Mouse (Mus musculus): Measurements from ENCODE around the gene Tas2r108. TPM values are rescaled to one million over a fixed set of nuclear protein-coding genes. Genes with fewer than 3 reads are reported as not detected.

The Tas2r108 gene
- 0.14 TPM in 1 of 2 replicates, not detected in the other for polyA plus RNA-seq (2015; fragmentation: Nextera tagmentation; extraction: Ambion mirVana)

DNA sequence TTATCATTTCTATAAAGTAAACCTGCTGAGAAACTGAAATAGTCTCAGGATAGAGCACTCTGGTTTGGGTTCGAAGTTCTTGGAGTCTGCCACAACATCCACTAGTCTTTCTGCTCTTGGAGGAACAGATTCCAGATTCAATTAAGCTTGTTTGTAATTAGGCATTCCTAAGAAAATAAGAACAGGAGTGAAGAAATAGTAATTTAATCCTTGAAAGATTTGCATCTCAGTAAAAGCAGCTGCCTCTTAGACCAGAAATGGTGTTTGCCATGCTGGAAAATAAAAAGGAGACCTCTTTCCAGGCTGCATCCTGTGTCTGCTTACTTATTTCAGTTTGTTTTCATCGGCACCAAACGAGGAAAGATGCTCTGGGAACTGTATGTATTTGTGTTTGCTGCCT lies at the start of gene Tas2r108:
TSS of gene Tas2r108 (plus strand) at position 301 of the 400 bp plus-strand sequence.
- H3K9ac ChIP-seq: no peak within 1 kb of the TSS
- no peak within 1 kb of the TSS for H3K4me2 ChIP-seq
- no peak within 1 kb of the TSS for H3K4me3 ChIP-seq
- H3K36me3 ChIP-seq: no peaks in the 10 kb centered on the region
- WGBS: 93% methylated on average over 3 of the region's 3 CpGs
- no peak for ATAC-seq (ENCODE audit: low FRiP score, low read depth)
- no peaks in the 10 kb centered on the region for H3K9me3 ChIP-seq
- H3K27me3 ChIP-seq: no peaks in the 10 kb centered on the region
- no peaks in the 10 kb centered on the region for H3K4me1 ChIP-seq (replicated peaks)
- no peak within 1 kb of the TSS for H3K27ac ChIP-seq (replicated peaks)

DNA sequence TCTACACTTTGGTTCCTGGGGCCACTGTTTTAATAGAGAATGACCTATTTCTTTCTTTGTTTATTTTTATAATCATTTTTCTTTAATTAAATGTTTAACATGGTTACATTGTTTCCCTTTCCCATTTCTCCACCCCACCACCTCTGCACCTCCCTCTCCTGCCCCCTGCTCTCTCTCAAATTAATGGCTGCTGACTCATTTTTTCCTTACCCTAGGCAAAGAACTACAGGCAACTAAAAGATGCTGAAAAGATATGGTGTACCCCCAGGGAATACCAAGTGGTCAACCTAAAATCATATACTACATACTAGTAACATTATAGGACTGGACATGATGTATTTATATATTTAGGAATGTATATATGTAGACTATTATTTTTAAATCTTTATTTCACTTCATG lies 44.7 kb upstream of the Tas2r108 start:
- no peaks in the 10 kb centered on the region for H3K27me3 ChIP-seq
- no peak overlapping the region for H3K4me2 ChIP-seq
- H3K9ac ChIP-seq: no peak overlapping the region
- no peaks in the 10 kb centered on the region for H3K9me3 ChIP-seq
- H3K4me3 ChIP-seq: no peak overlapping the region
- no peaks in the 10 kb centered on the region for H3K4me1 ChIP-seq (replicated peaks)
- H3K27ac ChIP-seq (replicated peaks): no peak overlapping the region
- no peak for ATAC-seq (ENCODE audit: low FRiP score, low read depth)
- no peaks in the 10 kb centered on the region for H3K36me3 ChIP-seq

- no peaks in the 10 kb centered on the region for H3K4me1 ChIP-seq (replicated peaks)
- no peaks in the 10 kb centered on the region for H3K36me3 ChIP-seq
- no peaks in the 10 kb centered on the region for H3K9me3 ChIP-seq
- no peaks in the 10 kb centered on the region for H3K27me3 ChIP-seq
- H3K4me3 ChIP-seq: no peak overlapping the region
- H3K4me2 ChIP-seq: no peak overlapping the region
- 26% methylated on average over 7 of the region's 7 CpGs for WGBS
- no peak overlapping the region for H3K9ac ChIP-seq
- no peak overlapping the region for H3K27ac ChIP-seq (replicated peaks)
- no peak for ATAC-seq (ENCODE audit: low FRiP score, low read depth)
Measured at GRCm38 (mm10) chr6:40454436-40455041, 38.8 kb upstream of the Tas2r108 start.

GRCm38 (mm10) chr6:40465710-40466109 lies 27.6 kb upstream of the Tas2r108 start:
- Histone ChIP-seq H3K27ac (replicated peaks) (no peak overlapping the region), H3K4me1 (replicated peaks) (0 out of 2 replicates have a peak, but pooled peaks cover under 1% of the 10 kb centered on the region), H3K4me3 (no peak overlapping the region), H3K27me3 (no peaks in the 10 kb centered on the region), H3K36me3 (no peaks in the 10 kb centered on the region), H3K9me3 (no peaks in the 10 kb centered on the region), H3K9ac (no peak overlapping the region), H3K4me2 (no peak overlapping the region)
- 52% methylated on average over 6 of the region's 6 CpGs for WGBS
- no peak for ATAC-seq (ENCODE audit: low FRiP score, low read depth)

DNA sequence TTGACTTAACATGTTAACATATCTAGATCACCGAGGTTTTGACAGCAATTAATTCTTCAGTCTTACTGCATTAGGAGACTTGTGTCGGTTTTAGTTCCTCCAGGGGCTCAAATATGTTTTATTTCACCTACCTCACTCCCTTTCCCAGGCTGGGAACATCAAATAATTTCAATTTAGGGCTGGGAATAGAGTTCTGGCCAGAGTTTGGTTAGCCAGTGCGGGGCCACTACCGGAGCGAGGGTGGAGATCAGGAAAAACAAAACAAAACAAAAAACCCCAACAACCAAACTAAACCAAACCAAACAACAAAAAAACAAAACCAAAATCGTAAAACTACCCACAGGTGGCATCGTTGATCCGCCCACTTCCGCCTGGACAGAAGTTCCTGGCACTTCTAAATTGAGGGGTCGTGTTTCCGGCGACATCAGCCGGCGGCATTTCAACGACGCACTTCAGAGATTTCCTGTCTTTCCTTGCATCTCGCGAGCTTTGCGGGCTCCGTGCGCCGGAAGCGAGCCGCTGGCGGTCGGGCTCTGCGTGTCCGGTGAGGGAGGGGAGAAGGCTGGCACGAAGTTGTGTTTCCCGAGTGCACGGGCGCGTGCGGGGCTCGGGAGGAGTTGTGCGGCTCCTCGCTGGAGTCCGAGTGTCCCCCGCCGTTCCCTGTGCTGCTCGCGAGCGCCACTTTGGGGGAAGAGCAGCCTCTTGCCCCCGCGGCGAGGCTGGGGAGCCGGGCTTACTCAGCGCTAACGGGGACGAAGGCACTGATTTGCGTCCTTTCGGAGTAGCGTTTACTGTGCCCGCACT lies 22.2 kb upstream of the Tas2r108 start, which contains the start of gene Ssbp1:
TSS of gene Ssbp1 (plus strand) at position 437 of the 804 bp plus-strand sequence.
- Histone ChIP-seq H3K9ac (peak within 1 kb of the TSS; percentile 70), H3K4me2 (peak within 1 kb of the TSS; percentile 91), H3K4me1 (replicated peaks) (peaks cover 20% of the 10 kb centered on the region), H3K9me3 (no peaks in the 10 kb centered on the region), H3K27me3 (no peaks in the 10 kb centered on the region), H3K4me3 (peak within 1 kb of the TSS; percentile 66), H3K27ac (replicated peaks) (peak within 1 kb of the TSS; percentile 91), H3K36me3 (peaks cover 21% of the 10 kb centered on the region)
- ATAC-seq (ENCODE audit: low FRiP score, low read depth): peak; percentile 98
- under 1% methylated on average over 54 of the region's 54 CpGs for WGBS

DNA sequence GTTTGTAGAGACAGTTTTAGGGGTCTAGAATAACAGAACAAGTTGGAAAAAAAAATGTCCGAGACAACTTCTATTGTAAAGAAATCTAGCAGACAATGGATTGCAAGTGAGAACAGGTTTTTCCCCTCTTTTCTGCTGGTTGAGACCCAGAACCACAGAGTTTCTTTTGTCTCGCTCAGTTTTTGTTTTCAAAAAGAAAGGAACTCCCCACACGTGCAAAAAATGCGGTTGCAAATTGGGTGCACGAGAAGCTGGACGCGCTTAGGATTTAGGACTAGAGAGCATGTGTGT lies 21.7 kb upstream of the Tas2r108 start:
- Histone ChIP-seq H3K9ac (peak overlapping the region; percentile 70), H3K9me3 (no peaks in the 10 kb centered on the region), H3K27ac (replicated peaks) (peak overlapping the region; percentile 91), H3K4me3 (peak overlapping the region; percentile 66), H3K36me3 (peaks cover 25% of the 10 kb centered on the region), H3K4me2 (peak overlapping the region; percentile 91), H3K27me3 (no peaks in the 10 kb centered on the region), H3K4me1 (replicated peaks) (peaks cover 20% of the 10 kb centered on the region)
- no peak for ATAC-seq (ENCODE audit: low FRiP score, low read depth)
- under 1% methylated on average over 7 of the region's 7 CpGs for WGBS

GRCm38 (mm10) chr6:40476132-40476531 lies 17.2 kb upstream of the Tas2r108 start:
- Histone ChIP-seq H3K4me2 (no peak overlapping the region), H3K4me1 (replicated peaks) (peaks cover 18% of the 10 kb centered on the region), H3K36me3 (peaks cover 43% of the 10 kb centered on the region), H3K27me3 (no peaks in the 10 kb centered on the region), H3K9me3 (no peaks in the 10 kb centered on the region), H3K4me3 (no peak overlapping the region), H3K9ac (no peak overlapping the region), H3K27ac (replicated peaks) (no peak overlapping the region)
- WGBS: 88% methylated on average over 4 of the region's 4 CpGs
- ATAC-seq (ENCODE audit: low FRiP score, low read depth): no peak

- Histone ChIP-seq H3K36me3 (peaks cover 64% of the 10 kb centered on the region), H3K27ac (replicated peaks) (no peak overlapping the region), H3K4me1 (replicated peaks) (no peaks in the 10 kb centered on the region), H3K9me3 (no peaks in the 10 kb centered on the region), H3K27me3 (no peaks in the 10 kb centered on the region), H3K4me3 (no peak overlapping the region), H3K9ac (no peak overlapping the region), H3K4me2 (no peak overlapping the region)
- WGBS: 87% methylated on average over 1 of the region's 1 CpGs
- no peak for ATAC-seq (ENCODE audit: low FRiP score, low read depth)
Measured at GRCm38 (mm10) chr6:40479705-40480104, 13.6 kb upstream of the Tas2r108 start.

DNA sequence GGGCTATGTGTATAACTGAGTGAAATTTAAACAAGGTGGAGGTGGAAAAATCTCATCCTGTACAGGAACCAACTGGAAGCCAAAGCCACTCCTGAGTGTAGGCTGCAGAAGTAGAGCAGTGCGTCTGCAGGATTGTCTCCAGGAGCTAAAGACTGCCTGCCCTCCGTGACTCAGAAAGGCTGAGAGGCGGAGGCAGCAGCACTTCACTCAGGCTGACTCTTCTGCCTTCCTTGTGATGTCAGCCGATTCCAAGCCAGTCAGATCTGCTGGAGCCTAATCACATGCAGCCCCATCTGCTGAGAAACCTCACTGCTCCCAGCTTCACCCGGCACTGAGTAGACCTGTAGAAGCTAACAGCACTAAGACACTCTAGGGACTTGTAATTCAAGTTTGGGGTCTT lies 11.0 kb upstream of the Tas2r108 start:
- no peak overlapping the region for H3K27ac ChIP-seq (replicated peaks)
- H3K9ac ChIP-seq: no peak overlapping the region
- H3K27me3 ChIP-seq: no peaks in the 10 kb centered on the region
- H3K4me2 ChIP-seq: no peak overlapping the region
- ATAC-seq (ENCODE audit: low FRiP score, low read depth): no peak
- 92% methylated on average over 5 of the region's 5 CpGs for WGBS
- H3K9me3 ChIP-seq: no peaks in the 10 kb centered on the region
- peaks cover 51% of the 10 kb centered on the region for H3K36me3 ChIP-seq
- no peak overlapping the region for H3K4me3 ChIP-seq
- H3K4me1 ChIP-seq (replicated peaks): no peaks in the 10 kb centered on the region

DNA sequence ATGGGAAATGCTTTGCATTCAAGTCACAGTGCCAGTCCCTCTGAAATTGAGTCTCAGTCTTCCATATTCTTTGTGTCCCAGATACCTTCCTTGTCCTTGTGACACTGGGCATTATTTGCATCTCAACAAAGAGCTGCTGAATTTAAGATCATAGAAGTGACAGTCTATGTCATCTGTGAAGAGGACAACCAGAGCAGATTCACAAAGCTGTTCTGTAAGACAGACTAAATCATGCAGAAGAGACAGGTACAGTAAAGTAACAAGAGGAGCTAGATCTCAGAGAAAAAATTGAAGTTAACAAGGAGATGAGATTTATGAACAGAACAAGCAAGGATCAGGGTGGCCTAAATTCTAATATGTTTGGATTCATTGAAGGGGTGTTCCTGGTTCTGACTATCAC lies 2.4 kb upstream of the Tas2r108 start, which contains the start of gene Tas2r137:
TSS of gene Tas2r137 (plus strand) at position 301 of the 400 bp plus-strand sequence.
- Histone ChIP-seq H3K4me3 (no peak within 1 kb of the TSS), H3K27ac (replicated peaks) (no peak within 1 kb of the TSS), H3K4me1 (replicated peaks) (no peaks in the 10 kb centered on the region), H3K9ac (no peak within 1 kb of the TSS), H3K4me2 (no peak within 1 kb of the TSS), H3K9me3 (no peaks in the 10 kb centered on the region), H3K27me3 (no peaks in the 10 kb centered on the region), H3K36me3 (no peaks in the 10 kb centered on the region)
- ATAC-seq (ENCODE audit: low FRiP score, low read depth): no peak

DNA sequence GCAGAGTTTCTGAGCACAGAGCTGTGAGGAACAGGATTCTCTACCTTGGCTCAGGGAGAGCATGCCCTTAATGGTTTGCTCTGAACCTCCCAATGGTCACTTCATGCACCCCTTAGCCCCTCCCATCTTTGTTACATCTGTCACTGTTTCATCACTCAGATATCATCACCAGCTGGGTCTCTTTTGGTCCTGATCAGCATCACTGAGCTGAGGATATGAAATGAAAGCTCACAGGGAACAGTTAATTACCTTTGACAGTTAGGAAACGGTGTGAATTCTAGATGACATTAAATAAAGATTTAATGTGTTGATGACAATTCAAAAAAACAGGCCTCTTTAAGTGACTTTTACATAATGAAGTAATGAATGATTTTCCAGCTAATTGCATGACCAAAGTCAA lies 26.1 kb downstream of the Tas2r108 start, which contains the start of gene Prss37:
TSS of gene Prss37 (minus strand) at position 101 of the 400 bp plus-strand sequence.
- Histone ChIP-seq H3K36me3 (no peaks in the 10 kb centered on the region), H3K4me2 (no peak within 1 kb of the TSS), H3K4me1 (replicated peaks) (no peaks in the 10 kb centered on the region), H3K27ac (replicated peaks) (no peak within 1 kb of the TSS), H3K9ac (no peak within 1 kb of the TSS), H3K9me3 (no peaks in the 10 kb centered on the region), H3K4me3 (no peak within 1 kb of the TSS), H3K27me3 (no peaks in the 10 kb centered on the region)
- WGBS: 63% methylated on average over 1 of the region's 1 CpGs
- ATAC-seq (ENCODE audit: low FRiP score, low read depth): no peak

Measured in hindbrain, embryonic 15.5 days (tissue).